Mouse (Mus musculus): ENCODE data around the gene Ppp1r1a. TPM values are rescaled to one million over a fixed set of nuclear protein-coding genes. Genes with fewer than 3 reads are reported as not detected.

Ppp1r1a gene
- total and polyA plus RNA-seq, 2 experiments from 2014 or later: 156 to 230 TPM

DNA sequence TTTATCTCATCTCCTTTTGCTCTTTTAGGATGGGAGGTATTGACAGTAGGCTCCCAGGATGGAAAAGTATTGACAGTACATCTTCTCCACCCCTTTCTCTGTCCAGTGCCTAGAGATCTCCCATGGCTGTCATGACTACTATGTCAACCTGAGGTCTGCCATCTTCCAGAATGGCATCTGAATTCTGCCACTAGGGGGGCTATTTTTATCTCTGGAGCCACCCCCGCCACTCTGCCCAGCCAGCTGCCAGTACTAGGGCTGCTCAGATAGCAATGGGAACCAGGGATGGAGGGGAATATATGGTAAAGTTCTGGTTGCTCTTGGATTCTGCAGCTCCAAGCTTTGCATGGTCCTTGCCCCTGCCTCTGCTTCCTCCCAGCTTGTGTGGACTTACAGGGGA is 26.2 kb downstream of the Ppp1r1a start:
- peaks cover 15% of the 10 kb centered on the region; the same call in 1 of the 2 replicates for H3K4me1 ChIP-seq (ENCODE audit: insufficient read depth, low read length)
- no peaks in the 10 kb centered on the region for H3K36me3 ChIP-seq (ENCODE audit: insufficient read depth, low read length)
- no peak overlapping the region for H3K4me3 ChIP-seq (ENCODE audit: low read depth, low read length)
- H3K9me3 ChIP-seq (ENCODE audit: low read length): no peaks in the 10 kb centered on the region
- no peaks in the 10 kb centered on the region for H3K27me3 ChIP-seq (ENCODE audit: insufficient read depth, low read length)
- no peak overlapping the region for H3K4me2 ChIP-seq (ENCODE audit: low read depth, low read length, poor library complexity, severe bottlenecking)
- H3K9ac ChIP-seq (replicated peaks; ENCODE audit: low read length, poor library complexity, severe bottlenecking): no peak overlapping the region
- H3K27ac ChIP-seq (ENCODE audit: low read depth, low read length): no peak overlapping the region
- WGBS: 65% methylated on average over 1 of the region's 1 CpGs
- no peak for TF ChIP-seq CTCF (IDR thresholded peaks at IDR 0.05)
- ATAC-seq (ENCODE audit: low FRiP score) (no peak), DNase-seq (ENCODE audit: low spot score) (no peak)

DNA sequence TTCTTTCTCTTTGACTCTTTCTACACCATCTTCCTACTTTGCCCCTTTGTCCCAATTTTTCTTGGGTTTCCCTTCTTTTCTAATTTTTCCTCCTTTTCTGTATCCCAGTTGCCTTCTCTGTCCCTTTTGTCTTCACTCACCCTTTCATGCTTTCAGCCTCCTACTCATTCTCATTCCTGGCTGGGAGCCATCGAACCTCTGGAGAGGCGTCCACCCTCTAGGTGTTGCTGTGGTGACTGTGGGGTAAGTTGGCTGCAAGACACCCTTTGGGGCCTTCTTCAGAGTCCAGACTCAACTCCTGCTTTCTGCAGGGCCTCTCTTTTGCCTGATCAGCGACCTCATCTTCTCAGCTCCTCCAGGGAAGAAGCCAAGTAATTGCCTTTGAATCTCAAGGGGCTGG is 28.5 kb downstream of the Ppp1r1a start:
- peak overlapping the region; percentile 43; the same call in 1 of the 2 replicates for H3K27ac ChIP-seq (ENCODE audit: low read depth, low read length)
- H3K4me3 ChIP-seq (ENCODE audit: low read depth, low read length): no peak overlapping the region
- H3K4me2 ChIP-seq (ENCODE audit: low read depth, low read length, poor library complexity, severe bottlenecking): no peak overlapping the region
- no peak overlapping the region for H3K9ac ChIP-seq (replicated peaks; ENCODE audit: low read length, poor library complexity, severe bottlenecking)
- no peak for ATAC-seq (ENCODE audit: low FRiP score)
- WGBS: 53% methylated on average over 3 of the region's 3 CpGs
- H3K9me3 ChIP-seq (ENCODE audit: low read length): no peaks in the 10 kb centered on the region
- DNase-seq (ENCODE audit: low spot score): peak; percentile 47
- TF ChIP-seq CTCF (IDR thresholded peaks at IDR 0.05): no peak
- no peaks in the 10 kb centered on the region for H3K36me3 ChIP-seq (ENCODE audit: insufficient read depth, low read length)
- no peaks in the 10 kb centered on the region for H3K27me3 ChIP-seq (ENCODE audit: insufficient read depth, low read length)
- peaks cover 21% of the 10 kb centered on the region; the same call in 1 of the 2 replicates for H3K4me1 ChIP-seq (ENCODE audit: insufficient read depth, low read length)

DNA sequence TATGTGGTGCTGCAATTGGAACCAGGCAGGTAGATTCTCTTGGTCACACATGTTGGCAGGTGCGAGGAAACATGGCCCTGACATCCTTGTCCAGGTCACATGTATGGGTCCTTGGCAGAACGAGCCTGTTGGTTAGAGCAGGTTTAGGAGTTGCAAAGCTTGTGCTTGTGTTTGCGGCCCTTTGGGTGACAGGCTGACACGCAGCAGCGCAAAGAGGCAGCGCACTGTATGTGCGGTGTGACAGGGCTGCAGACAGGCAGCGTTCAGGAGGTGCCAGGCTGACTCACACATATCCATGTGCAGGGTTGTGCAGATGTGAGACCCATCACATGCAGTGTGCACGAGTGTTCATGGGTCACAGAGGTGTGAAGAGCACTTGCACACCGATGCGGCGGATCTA is 34.1 kb downstream of the Ppp1r1a start:
- peak; percentile 45 for DNase-seq (ENCODE audit: low spot score)
- H3K27me3 ChIP-seq (ENCODE audit: insufficient read depth, low read length): no peaks in the 10 kb centered on the region
- H3K4me3 ChIP-seq (ENCODE audit: low read depth, low read length): peak overlapping the region; percentile 68
- TF ChIP-seq CTCF (IDR thresholded peaks at IDR 0.05): peak; percentile 28; the same call in 1 of the 2 replicates
- peak overlapping the region; percentile 85 for H3K4me2 ChIP-seq (ENCODE audit: low read depth, low read length, poor library complexity, severe bottlenecking)
- peak overlapping the region; percentile 69 for H3K27ac ChIP-seq (ENCODE audit: low read depth, low read length)
- WGBS: 28% methylated on average over 12 of the region's 12 CpGs
- H3K9me3 ChIP-seq (ENCODE audit: low read length): no peaks in the 10 kb centered on the region
- H3K4me1 ChIP-seq (ENCODE audit: insufficient read depth, low read length): peaks cover 17% of the 10 kb centered on the region; the same call in 1 of the 2 replicates
- no peaks in the 10 kb centered on the region for H3K36me3 ChIP-seq (ENCODE audit: insufficient read depth, low read length)
- ATAC-seq (ENCODE audit: low FRiP score): peak; percentile 52
- H3K9ac ChIP-seq (replicated peaks; ENCODE audit: low read length, poor library complexity, severe bottlenecking): peak overlapping the region; percentile 87

DNA sequence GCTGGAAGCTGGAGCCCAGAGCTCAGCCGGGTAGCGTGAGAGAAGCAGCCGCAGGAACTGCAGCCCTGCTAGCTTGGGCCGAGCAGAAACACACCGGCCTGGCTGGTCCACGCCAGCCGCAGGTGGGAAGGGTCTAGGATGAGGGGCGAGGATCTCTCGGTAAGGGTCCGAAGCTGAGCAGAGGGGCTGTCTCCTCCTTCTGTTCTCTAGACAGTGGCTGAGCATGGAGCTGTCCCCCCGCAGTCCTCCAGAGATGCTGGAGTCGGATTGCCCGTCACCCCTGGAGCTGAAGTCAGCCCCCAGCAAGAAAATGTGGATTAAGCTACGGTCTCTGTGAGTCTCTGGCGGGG is 34.6 kb downstream of the Ppp1r1a start:
- no peaks in the 10 kb centered on the region for H3K27me3 ChIP-seq (ENCODE audit: insufficient read depth, low read length)
- peaks cover 17% of the 10 kb centered on the region; the same call in 1 of the 2 replicates for H3K4me1 ChIP-seq (ENCODE audit: insufficient read depth, low read length)
- H3K9ac ChIP-seq (replicated peaks; ENCODE audit: low read length, poor library complexity, severe bottlenecking): peak overlapping the region; percentile 87

DNA sequence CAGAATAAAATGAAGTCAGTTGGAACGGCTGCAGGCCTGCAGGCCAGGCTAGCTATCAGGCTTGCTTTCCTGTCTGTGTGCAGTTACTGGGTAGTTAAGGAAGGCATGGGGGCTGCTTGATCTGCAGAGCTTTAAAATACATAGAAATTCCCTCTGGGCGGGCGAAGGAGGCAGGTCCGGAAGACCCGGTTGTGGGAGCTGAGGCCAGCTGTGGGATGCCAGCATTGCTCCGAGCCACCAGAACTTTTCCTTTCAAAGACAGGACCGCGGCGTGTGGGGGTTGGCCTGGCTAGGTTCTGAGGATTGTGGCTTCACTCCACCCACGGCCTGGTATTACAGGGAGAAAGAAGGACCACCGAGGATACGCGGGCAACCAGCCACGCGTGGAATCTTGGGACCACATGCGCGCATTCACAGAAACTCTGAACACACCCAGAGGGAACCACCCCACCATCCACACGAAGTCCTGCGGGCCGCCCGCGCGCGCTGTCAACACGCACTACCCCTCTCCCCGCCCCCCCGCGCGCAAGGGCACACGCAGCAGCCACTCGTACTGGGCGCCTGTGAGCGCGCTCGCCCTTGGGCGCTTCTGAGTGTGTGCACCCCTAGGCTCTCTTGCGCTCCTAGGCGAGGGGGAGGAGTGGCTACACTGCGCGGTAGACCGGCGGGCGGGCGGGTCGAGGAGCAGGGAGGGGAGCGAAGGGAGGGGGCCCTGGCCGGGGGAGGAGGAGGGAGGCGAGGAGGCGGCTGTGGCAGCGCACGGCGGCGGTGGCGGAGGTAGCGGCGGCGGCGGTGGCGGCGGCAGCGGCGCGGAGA is 35.2 kb downstream of the Ppp1r1a start, which contains the start of gene Pde1b:
Pde1b (plus strand) TSS at position 600 of the 816 bp plus-strand sequence.
- Histone ChIP-seq H3K4me3 (ENCODE audit: low read depth, low read length) (peak within 1 kb of the TSS; percentile 68), H3K4me1 (ENCODE audit: insufficient read depth, low read length) (peaks cover 13% of the 10 kb centered on the region; the same call in 1 of the 2 replicates), H3K27ac (ENCODE audit: low read depth, low read length) (peak within 1 kb of the TSS; percentile 69), H3K9ac (replicated peaks; ENCODE audit: low read length, poor library complexity, severe bottlenecking) (peak within 1 kb of the TSS; percentile 87), H3K27me3 (ENCODE audit: insufficient read depth, low read length) (no peaks in the 10 kb centered on the region), H3K36me3 (ENCODE audit: insufficient read depth, low read length) (no peaks in the 10 kb centered on the region), H3K4me2 (ENCODE audit: low read depth, low read length, poor library complexity, severe bottlenecking) (peak within 1 kb of the TSS; percentile 85), H3K9me3 (ENCODE audit: low read length) (no peaks in the 10 kb centered on the region)
- no peak for TF ChIP-seq CTCF (IDR thresholded peaks at IDR 0.05)
- WGBS: 1% methylated on average over 38 of the region's 63 CpGs
- DNase-seq (ENCODE audit: low spot score) (peak; percentile 65), ATAC-seq (ENCODE audit: low FRiP score) (peak; percentile 88)

More for the DNA sequence above, 34.6 kb downstream of the Ppp1r1a start:
- H3K36me3 ChIP-seq (ENCODE audit: insufficient read depth, low read length): no peaks in the 10 kb centered on the region
- no peak for TF ChIP-seq CTCF (IDR thresholded peaks at IDR 0.05)
- DNase-seq (ENCODE audit: low spot score): no peak
- peak overlapping the region; percentile 85 for H3K4me2 ChIP-seq (ENCODE audit: low read depth, low read length, poor library complexity, severe bottlenecking)
- no peaks in the 10 kb centered on the region for H3K9me3 ChIP-seq (ENCODE audit: low read length)
- H3K4me3 ChIP-seq (ENCODE audit: low read depth, low read length): peak overlapping the region; percentile 68
- WGBS: 2% methylated on average over 15 of the region's 15 CpGs
- H3K27ac ChIP-seq (ENCODE audit: low read depth, low read length): peak overlapping the region; percentile 69
- peak; percentile 64 for ATAC-seq (ENCODE audit: low FRiP score)

DNA sequence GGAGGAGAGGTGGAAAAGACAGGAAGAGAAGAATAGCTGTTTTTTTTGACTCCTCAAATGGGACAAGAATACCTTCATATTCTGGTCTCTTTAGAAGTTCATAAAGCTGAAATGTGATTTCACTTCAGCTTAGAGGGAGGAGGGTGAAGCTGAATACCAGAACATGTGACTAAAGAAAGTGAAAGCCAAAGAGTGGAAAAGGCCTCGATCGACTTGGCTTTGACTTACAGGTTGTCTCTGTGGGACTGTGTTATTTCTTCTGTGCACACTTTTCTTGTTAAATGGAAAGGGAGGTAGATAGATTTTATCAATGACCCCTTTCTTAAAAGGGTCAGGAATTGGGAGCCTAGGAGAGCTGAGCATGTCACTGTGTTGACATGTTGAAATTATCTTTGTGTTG is 36.6 kb downstream of the Ppp1r1a start:
- Histone ChIP-seq H3K4me2 (ENCODE audit: low read depth, low read length, poor library complexity, severe bottlenecking) (no peak overlapping the region), H3K9ac (replicated peaks; ENCODE audit: low read length, poor library complexity, severe bottlenecking) (no peak overlapping the region), H3K36me3 (ENCODE audit: insufficient read depth, low read length) (no peaks in the 10 kb centered on the region), H3K4me1 (ENCODE audit: insufficient read depth, low read length) (peaks cover 8% of the 10 kb centered on the region; the same call in 1 of the 2 replicates), H3K27ac (ENCODE audit: low read depth, low read length) (no peak overlapping the region), H3K9me3 (ENCODE audit: low read length) (no peaks in the 10 kb centered on the region), H3K4me3 (ENCODE audit: low read depth, low read length) (no peak overlapping the region), H3K27me3 (ENCODE audit: insufficient read depth, low read length) (no peaks in the 10 kb centered on the region)
- 58% methylated on average over 2 of the region's 2 CpGs for WGBS
- ATAC-seq (ENCODE audit: low FRiP score) (no peak), DNase-seq (ENCODE audit: low spot score) (no peak)
- no peak for TF ChIP-seq CTCF (IDR thresholded peaks at IDR 0.05)
